Mouse (Mus musculus): Measurements from ENCODE around the gene Mapk8ip2.

GRCm38 (mm10) chr15:89428821-89429351, 24.8 kb upstream of the Mapk8ip2 start:
- no peak for TF ChIP-seq CTCF (IDR thresholded peaks at IDR 0.05; ENCODE audit: control insufficient read depth, insufficient read depth, insufficient read length)
- no peak for TF ChIP-seq MYOD1 (IDR thresholded peaks at IDR 0.05; ENCODE audit: control insufficient read depth, insufficient read length, low read depth)
- TF ChIP-seq USF1 (IDR thresholded peaks at IDR 0.05; ENCODE audit: low read depth), result no peak

Measured in C2C12 (cell line).